Mouse (Mus musculus) ES-E14 (cell line): ENCODE measurements around the gene Trappc6b. TPM values are rescaled to one million over a fixed set of nuclear protein-coding genes. Genes with fewer than 3 reads are reported as not detected.

Experiments
- DNase-seq: peaks from one replicate; pipeline ENCODE4 v3.0.0-alpha.2; 2013; ENCODE audit warnings: low read depth, low spot score
- H3K27ac ChIP-seq: 2 replicates; pipeline ENCODE4 v1.5.1; 2012; ENCODE audit warnings: low read depth, mild to moderate bottlenecking, low read length, moderate library complexity, mixed read lengths; ENCODE audit not compliant: poor library complexity, insufficient read depth, severe bottlenecking
- H3K36me3 ChIP-seq: 2 replicates; pipeline ENCODE4 v1.6.1; 2012; ENCODE audit warnings: mild to moderate bottlenecking, low read length, moderate library complexity, mixed read lengths; ENCODE audit not compliant: control insufficient read depth, poor library complexity, insufficient read depth, severe bottlenecking
- H3K4me1 ChIP-seq, 2 experiments: fragments of 150-350 bp in 1 of 2; sonication (generic) in 1 of 2; 2 replicates each; pipeline ENCODE4 v1.6.1; 2012; ENCODE audit warnings: low read length in 2 of 2, mild to moderate bottlenecking in 1 of 2, mixed read lengths in 1 of 2; ENCODE audit not compliant: control insufficient read depth in 2 of 2, insufficient read depth in 2 of 2, poor library complexity in 1 of 2
- H3K4me3 ChIP-seq, 2 experiments: fragments of 150-350 bp in 1 of 2; sonication (generic) in 1 of 2; 2 replicates each; pipeline ENCODE4 v1.5.1; 2012; ENCODE audit warnings: low read length in 2 of 2, low read depth in 1 of 2, mild to moderate bottlenecking in 1 of 2, mixed read lengths in 1 of 2; ENCODE audit not compliant: insufficient read depth in 1 of 2, poor library complexity in 1 of 2, severe bottlenecking in 1 of 2
- H3K9ac ChIP-seq: 2 replicates; pipeline ENCODE4 v1.6.1; 2012; ENCODE audit warnings: low read depth, mild to moderate bottlenecking, low read length, mixed read lengths; ENCODE audit not compliant: poor library complexity, insufficient read depth, severe bottlenecking
- H3K9me3 ChIP-seq: fragments of 150-350 bp; sonication (generic); 2 replicates; pipeline ENCODE4 v1.6.1; 2012; ENCODE audit warnings: low read depth, mild to moderate bottlenecking, low read length; ENCODE audit not compliant: control insufficient read depth, insufficient read depth
- CHD2 ChIP-seq: IDR thresholded peaks from 2 replicates; pipeline ENCODE4 v1.6.1; 2014; ENCODE audit warnings: mild to moderate bottlenecking, low read depth, low read length, inconsistent platforms
- HCFC1 ChIP-seq: IDR thresholded peaks from 2 replicates; pipeline ENCODE4 v1.6.1; 2012; ENCODE audit warnings: low read length, inconsistent platforms, borderline replicate concordance; ENCODE audit not compliant: insufficient read depth
- MAFK ChIP-seq: IDR thresholded peaks from 2 replicates; pipeline ENCODE4 v1.6.1; 2014; ENCODE audit warnings: mild to moderate bottlenecking, low read depth, low read length, inconsistent platforms; ENCODE audit not compliant: insufficient read depth
- ZC3H11A ChIP-seq: IDR thresholded peaks from 2 replicates; pipeline ENCODE4 v1.6.1; 2012; ENCODE audit warnings: low read depth, mild to moderate bottlenecking, inconsistent platforms, low read length, borderline replicate concordance
- ZNF384 ChIP-seq: IDR thresholded peaks from 2 replicates; pipeline ENCODE4 v1.6.1; 2012; ENCODE audit warnings: low read depth, low read length, inconsistent platforms
- in situ Hi-C, 2 experiments: fragments of 600-800 bp; cut with MboI; formaldehyde crosslinking; loops; one replicate each; pipeline ENCODE4 v1.15.1; 2025; ENCODE audit warnings: low sequenced_read_pairs in 2 of 2, inconsistent platforms in 1 of 2; ENCODE audit not compliant: unreplicated experiment in 2 of 2
- total RNA-seq: library from RNA; depleted of rRNA; stranded (reverse); fragments of 300-350 nt; gene quantifications from 2 replicates; pipeline ENCODE4 v1.2.3, GENCODE M21; 2012; rRNA removed

Trappc6b gene
- total RNA-seq, 1 experiment = 44.1 TPM

DNA sequence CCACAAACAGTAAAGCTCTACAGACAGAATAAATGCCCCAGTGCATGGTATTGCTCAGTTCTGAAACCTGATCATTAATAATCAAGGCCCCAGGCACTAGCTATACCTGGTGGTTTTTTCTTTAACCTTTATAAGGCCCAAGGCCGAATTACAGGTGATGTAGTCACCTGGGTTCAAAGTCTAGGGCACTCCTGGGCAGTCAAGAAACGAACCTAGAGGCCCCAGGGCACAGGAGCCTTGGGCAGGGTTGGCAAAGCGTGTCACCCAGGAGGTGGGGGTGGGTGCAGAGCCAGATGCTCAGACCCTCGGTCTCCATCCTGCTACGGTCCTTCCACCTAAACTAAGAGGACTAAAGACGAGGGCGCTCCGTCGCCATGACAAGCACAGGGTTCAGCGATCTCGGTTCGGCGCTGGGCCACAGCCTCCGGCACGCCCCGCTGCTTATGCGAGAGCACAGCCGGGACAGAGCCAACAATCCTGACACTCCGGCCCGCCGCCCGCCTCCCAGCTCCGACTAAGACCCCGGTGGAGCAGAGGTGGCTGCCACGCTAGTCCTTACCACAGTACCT, 49.9 kb downstream of the Trappc6b start:
- Histone ChIP-seq H3K9ac (peak overlapping the region; percentile 78), H3K4me3 (peak overlapping the region; percentile 76 to 99), H3K36me3 (peaks cover 4% of the 10 kb centered on the region; the same call in 1 of the 2 replicates), H3K9me3 (no peaks in the 10 kb centered on the region), H3K27ac (no peak overlapping the region), H3K4me1 (0 out of 4 replicates have a peak, but pooled peaks cover 0 to 3% of the 10 kb centered on the region in 2 experiments)
- no peak for TF ChIP-seq ZNF384
- TF ChIP-seq MAFK = no peak
- no peak for TF ChIP-seq CHD2
- no peak for TF ChIP-seq ZC3H11A
- TF ChIP-seq HCFC1 = no peak
- DNase-seq = peak; percentile 17
- in situ Hi-C loops = no loop called here

GRCm38 (mm10) chr12:59010482-59010881, 50.8 kb downstream of the Trappc6b start:
- Histone ChIP-seq H3K4me3 (no peak overlapping the region), H3K4me1 (0 out of 4 replicates have a peak, but pooled peaks cover 0 to 3% of the 10 kb centered on the region in 2 experiments), H3K9me3 (no peaks in the 10 kb centered on the region), H3K27ac (no peak overlapping the region), H3K36me3 (peaks cover 2% of the 10 kb centered on the region; the same call in 1 of the 2 replicates), H3K9ac (no peak overlapping the region)
- TF ChIP-seq ZNF384 (no peak), CHD2 (no peak), HCFC1 (no peak), ZC3H11A (no peak), MAFK (no peak)
- no peak for DNase-seq
- in situ Hi-C loops = no loop called here

Other genes starting within 250 kb of the Trappc6b start
- 30.5 and 37.7 TPM in 2 replicates for gene Sec23a, start 49.5 kb downstream of the Trappc6b start, total RNA-seq
- gene Gemin2, start 48.1 kb downstream of the Trappc6b start, total RNA-seq = 21.7 and 24.5 TPM in 2 replicates
- gene Pnn, start 5.4 kb upstream of the Trappc6b start, total RNA-seq = 46.4 and 54.1 TPM in 2 replicates
- gene Mia2, start 34.3 kb upstream of the Trappc6b start, total RNA-seq = 45.8 and 50.0 TPM in 2 replicates
- gene Fbxo33, start 158.3 kb upstream of the Trappc6b start, total RNA-seq = 41.5 and 47.4 TPM in 2 replicates